Mouse (Mus musculus) spleen, adult 2 months (tissue): ENCODE measurements at regions not wholly inside any gene's neighbourhood (a gene's known extent, or its start where the extent isn't known, plus 50 kb on each side); places are given as distances from the start of the nearest gene placed in this dataset.

Experiments
- DNase-seq, 2 experiments: peaks; one replicate each; pipeline versions ENCODE4 v3.0.0 to v3.0.0-alpha.2; 2012 to 2021; ENCODE audit warnings: low spot score in 2 of 2, low read depth in 1 of 2
- H3K27ac ChIP-seq: fragments of 200-500 bp; 2 replicates; pipeline ENCODE4 v1.5.1; 2012; ENCODE audit warnings: low read length, inconsistent platforms; ENCODE audit not compliant: insufficient read depth
- H3K27me3 ChIP-seq: fragments of 200-500 bp; 2 replicates; pipeline ENCODE4 v1.6.1; 2012; ENCODE audit warnings: mild to moderate bottlenecking, moderate library complexity, low read length, inconsistent platforms; ENCODE audit not compliant: control insufficient read depth, insufficient read depth
- H3K36me3 ChIP-seq: fragments of 200-500 bp; 2 replicates; pipeline ENCODE4 v1.6.1; 2012; ENCODE audit warnings: mild to moderate bottlenecking, low read length, inconsistent platforms; ENCODE audit not compliant: control insufficient read depth, insufficient read depth
- H3K4me1 ChIP-seq: fragments of 200-500 bp; 2 replicates; pipeline ENCODE4 v1.6.1; 2011; ENCODE audit warnings: inconsistent platforms; ENCODE audit not compliant: control insufficient read depth, insufficient read depth, insufficient read length
- H3K4me3 ChIP-seq: fragments of 200-500 bp; 2 replicates; pipeline ENCODE4 v1.5.1; 2011; ENCODE audit warnings: mild to moderate bottlenecking, inconsistent platforms; ENCODE audit not compliant: insufficient read depth, insufficient read length; ENCODE audit errors: extremely low read depth
- CTCF ChIP-seq: fragments of 200-500 bp; IDR thresholded peaks from 2 replicates; pipeline ENCODE4 v1.5.1; 2011; ENCODE audit warnings: mild to moderate bottlenecking, inconsistent platforms; ENCODE audit not compliant: insufficient read depth, insufficient read length, insufficient replicate concordance; ENCODE audit errors: extremely low read depth
- POLR2A ChIP-seq: fragments of 200-500 bp; IDR thresholded peaks from 2 replicates; pipeline ENCODE4 v1.6.1; 2011; ENCODE audit warnings: low read depth, low read length, inconsistent platforms
- WGBS: fragments of 180-500 bp; shearing (Covaris S2); methylation state at CpG from one replicate; pipeline ENCODE4 v1.1.7; 2018; 5-methylcytosine and 5-hydroxymethylcytosine counted together

DNA sequence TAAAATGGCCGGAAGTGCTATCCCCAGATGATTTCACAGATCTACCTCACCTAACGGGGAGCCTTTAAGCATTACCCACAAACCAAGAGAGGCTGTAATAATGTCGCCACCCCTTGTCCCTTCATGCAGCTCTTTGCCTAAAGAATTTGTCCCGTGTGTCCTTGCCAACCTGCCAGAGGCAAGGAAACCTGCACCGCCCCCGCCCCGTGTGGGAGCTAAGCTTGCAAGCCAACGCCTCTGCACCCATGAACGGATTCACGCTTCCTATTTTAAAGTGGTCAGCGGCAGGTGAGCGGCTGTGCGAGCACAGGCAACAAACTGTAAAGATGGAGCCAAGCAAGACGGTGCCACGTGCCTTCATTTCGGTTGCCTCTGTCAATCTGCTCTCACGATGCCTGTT lies 63.1 kb downstream of the Gm11011 start:
- Histone ChIP-seq H3K36me3 (no peaks in the 10 kb centered on the region), H3K4me1 (peaks cover 21% of the 10 kb centered on the region; the same call in 1 of the 2 replicates), H3K27ac (no peak overlapping the region), H3K27me3 (no peaks in the 10 kb centered on the region), H3K4me3 (no peak overlapping the region)
- DNase-seq: no peak
- TF ChIP-seq POLR2A: no peak
- no peak for TF ChIP-seq CTCF
- WGBS: 58% methylated on average over 17 of the region's 17 CpGs

DNA sequence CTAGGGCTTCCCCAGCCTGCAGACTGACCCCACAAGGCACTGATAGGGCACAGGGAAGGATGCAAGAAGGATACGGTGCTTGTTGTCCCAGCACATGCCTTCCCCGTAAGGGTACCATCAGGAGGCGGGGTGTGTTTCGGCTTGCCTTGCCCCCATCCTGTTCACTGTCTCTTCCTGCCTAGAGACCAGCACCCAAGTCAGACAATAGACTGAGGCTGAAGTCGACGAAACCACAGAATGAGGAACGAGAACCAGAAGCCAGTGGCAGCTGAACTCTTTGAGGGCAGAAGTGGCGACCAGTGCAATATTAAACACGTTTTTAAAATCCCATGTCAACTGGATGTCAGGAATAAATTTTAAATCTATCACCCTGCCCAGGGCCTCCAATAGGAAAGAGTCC lies 67.6 kb downstream of the Gm11011 start:
- peak; percentile 19 to 31 for DNase-seq
- Histone ChIP-seq H3K27me3 (no peaks in the 10 kb centered on the region), H3K27ac (peak overlapping the region; percentile 54), H3K4me1 (peaks cover 23% of the 10 kb centered on the region; the same call in 1 of the 2 replicates), H3K36me3 (no peaks in the 10 kb centered on the region), H3K4me3 (peak overlapping the region; percentile 22; the same call in 1 of the 2 replicates)
- no peak for TF ChIP-seq POLR2A
- TF ChIP-seq CTCF: no peak
- WGBS: 5% methylated on average over 9 of the region's 9 CpGs

DNA sequence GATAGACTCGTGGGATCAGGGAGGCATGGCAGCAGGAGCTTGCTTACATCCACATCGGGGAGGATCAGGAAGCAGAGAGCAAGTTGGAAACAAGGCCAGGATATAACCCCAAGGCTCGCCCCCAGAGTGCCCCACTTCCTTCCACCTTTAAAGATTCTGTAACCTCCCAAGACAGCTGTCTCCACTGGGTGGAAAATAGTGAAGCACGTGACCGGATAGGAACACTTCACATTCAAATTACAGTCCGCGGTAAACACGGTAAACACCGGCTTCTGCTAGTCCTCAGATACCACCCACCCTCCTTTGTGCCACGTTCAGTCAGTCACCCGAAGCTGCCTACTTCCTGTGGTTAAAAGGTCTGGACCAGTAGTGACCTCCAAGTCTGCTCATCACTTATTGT lies 72.2 kb downstream of the Gm11011 start:
- peak overlapping the region; percentile 14; the same call in 1 of the 2 replicates for H3K27ac ChIP-seq
- peak; percentile 58 to 61 for DNase-seq
- H3K36me3 ChIP-seq: no peaks in the 10 kb centered on the region
- peaks cover 10% of the 10 kb centered on the region; the same call in 1 of the 2 replicates for H3K4me1 ChIP-seq
- H3K4me3 ChIP-seq: no peak overlapping the region
- WGBS: 11% methylated on average over 11 of the region's 11 CpGs
- no peaks in the 10 kb centered on the region for H3K27me3 ChIP-seq
- no peak for TF ChIP-seq CTCF
- no peak for TF ChIP-seq POLR2A

DNA sequence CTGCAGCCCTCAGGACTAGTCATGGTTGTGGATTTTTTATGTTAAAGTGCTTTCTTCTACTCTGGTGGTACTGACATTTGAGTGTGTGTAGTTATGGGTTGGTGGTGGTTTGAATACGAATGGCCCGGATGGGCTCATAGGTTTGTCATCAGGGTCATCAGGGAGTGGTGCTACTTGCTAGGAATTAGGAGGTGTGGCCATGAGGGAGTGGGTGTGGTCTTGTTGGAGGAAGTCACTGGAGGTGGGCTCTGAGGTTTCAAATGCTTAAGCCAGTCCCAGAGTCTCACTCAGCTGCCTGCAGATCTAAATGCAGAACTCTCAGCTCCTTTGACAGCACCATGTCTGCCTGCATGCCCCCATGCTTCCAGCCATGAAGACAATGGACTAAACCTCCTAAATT lies 76.8 kb downstream of the Gm11011 start:
- H3K4me1 ChIP-seq: peaks cover 5% of the 10 kb centered on the region; the same call in 1 of the 2 replicates
- 83% methylated on average over 2 of the region's 2 CpGs for WGBS
- H3K4me3 ChIP-seq: no peak overlapping the region
- TF ChIP-seq CTCF (no peak), POLR2A (no peak)
- no peak for DNase-seq
- H3K36me3 ChIP-seq: no peaks in the 10 kb centered on the region
- H3K27me3 ChIP-seq: no peaks in the 10 kb centered on the region
- H3K27ac ChIP-seq: no peak overlapping the region

DNA sequence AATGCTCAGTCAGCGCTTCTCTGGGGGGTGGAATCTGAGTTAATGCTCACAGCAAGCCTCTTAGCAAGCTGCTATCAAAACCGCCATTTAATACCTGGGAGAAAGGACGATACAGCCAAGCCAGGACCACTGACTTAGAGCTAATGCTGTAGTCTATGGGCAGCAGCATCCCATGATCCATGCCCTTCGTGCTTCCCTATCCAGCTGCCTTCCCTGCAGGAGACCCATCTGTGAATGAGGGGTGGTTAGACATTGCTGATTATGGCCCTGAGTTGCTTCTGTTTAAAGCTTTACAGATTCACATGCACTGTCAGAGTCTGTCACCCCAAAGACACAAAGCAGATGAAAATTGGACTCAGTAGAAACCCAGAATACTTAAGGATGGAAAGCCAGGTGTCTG lies 78.1 kb downstream of the Gm11011 start:
- H3K4me3 ChIP-seq: no peak overlapping the region

DNA sequence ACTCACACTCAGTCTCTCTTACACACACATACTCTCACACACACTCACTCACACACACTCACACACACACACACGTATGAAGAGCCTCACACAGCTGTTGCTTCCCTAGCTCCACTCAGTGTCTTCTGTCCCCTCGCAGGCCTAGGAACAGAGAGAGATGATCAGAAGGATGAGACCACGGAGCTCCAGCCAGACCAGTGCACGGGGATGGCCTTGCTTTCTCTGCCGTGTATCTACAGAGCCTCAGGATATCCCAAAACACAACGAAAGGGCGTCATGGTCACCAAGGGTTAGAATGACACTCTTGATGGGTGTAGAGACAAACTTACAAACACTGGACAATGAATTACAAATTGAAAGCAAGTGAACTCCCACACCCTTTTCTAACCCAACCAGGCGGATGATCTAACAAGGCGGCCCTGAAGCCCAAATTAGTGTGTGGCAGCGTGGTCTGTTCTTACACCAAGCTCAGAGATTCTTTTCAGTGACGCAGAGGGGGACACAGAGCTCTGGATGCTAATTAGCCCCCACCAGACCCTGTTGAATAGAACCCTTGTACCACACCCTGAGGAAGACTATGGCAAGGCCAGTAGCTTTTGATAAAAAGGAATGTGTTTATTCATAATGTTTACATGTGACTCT lies 83.0 kb downstream of the Gm11011 start:
- Histone ChIP-seq H3K27ac (no peak overlapping the region), H3K36me3 (no peaks in the 10 kb centered on the region), H3K4me3 (no peak overlapping the region), H3K27me3 (no peaks in the 10 kb centered on the region), H3K4me1 (no peaks in the 10 kb centered on the region)
- no peak for DNase-seq
- 91% methylated on average over 11 of the region's 11 CpGs for WGBS
- TF ChIP-seq CTCF: no peak
- no peak for TF ChIP-seq POLR2A

More for the DNA sequence above, 78.1 kb downstream of the Gm11011 start:
- no peak overlapping the region for H3K27ac ChIP-seq
- H3K4me1 ChIP-seq: no peaks in the 10 kb centered on the region
- H3K36me3 ChIP-seq: no peaks in the 10 kb centered on the region
- no peaks in the 10 kb centered on the region for H3K27me3 ChIP-seq
- no peak for DNase-seq
- TF ChIP-seq POLR2A (no peak), CTCF (no peak)
- 83% methylated on average over 4 of the region's 4 CpGs for WGBS

DNA sequence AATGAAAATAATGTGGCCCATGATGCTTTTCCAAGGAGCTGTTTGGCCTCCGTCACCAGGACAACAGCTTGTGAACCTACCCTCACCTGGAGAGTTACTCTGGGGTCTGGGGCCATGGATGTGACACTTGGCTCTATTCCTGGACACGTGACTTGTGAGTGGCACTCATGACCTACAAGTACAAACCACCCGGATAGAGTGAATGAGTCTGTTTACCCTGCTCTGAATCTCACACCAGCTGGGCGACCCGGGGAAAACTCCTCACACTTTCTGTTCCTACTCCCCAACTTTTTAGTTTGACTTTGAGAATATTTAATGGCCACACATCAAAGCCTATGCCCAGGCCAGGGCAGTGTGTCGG lies 84.0 kb downstream of the Gm11011 start:
- TF ChIP-seq POLR2A (no peak), CTCF (no peak)
- Histone ChIP-seq H3K27me3 (no peaks in the 10 kb centered on the region), H3K4me3 (no peak overlapping the region), H3K27ac (no peak overlapping the region), H3K4me1 (no peaks in the 10 kb centered on the region), H3K36me3 (no peaks in the 10 kb centered on the region)
- DNase-seq: no peak
- WGBS: 88% methylated on average over 6 of the region's 6 CpGs
